Mouse (Mus musculus): ENCODE results near the gene Btnl9. TPM values are rescaled to one million over a fixed set of nuclear protein-coding genes. Genes with fewer than 3 reads are reported as not detected.
"Not testable (repeated sequence)": the region's sequence is repeated elsewhere in the genome, so short reads cannot be mapped to it uniquely, and the experiment has no call there.

The Btnl9 gene
- polyA plus RNA-seq, 1 experiment from 2014 or later = 0.10 TPM

DNA sequence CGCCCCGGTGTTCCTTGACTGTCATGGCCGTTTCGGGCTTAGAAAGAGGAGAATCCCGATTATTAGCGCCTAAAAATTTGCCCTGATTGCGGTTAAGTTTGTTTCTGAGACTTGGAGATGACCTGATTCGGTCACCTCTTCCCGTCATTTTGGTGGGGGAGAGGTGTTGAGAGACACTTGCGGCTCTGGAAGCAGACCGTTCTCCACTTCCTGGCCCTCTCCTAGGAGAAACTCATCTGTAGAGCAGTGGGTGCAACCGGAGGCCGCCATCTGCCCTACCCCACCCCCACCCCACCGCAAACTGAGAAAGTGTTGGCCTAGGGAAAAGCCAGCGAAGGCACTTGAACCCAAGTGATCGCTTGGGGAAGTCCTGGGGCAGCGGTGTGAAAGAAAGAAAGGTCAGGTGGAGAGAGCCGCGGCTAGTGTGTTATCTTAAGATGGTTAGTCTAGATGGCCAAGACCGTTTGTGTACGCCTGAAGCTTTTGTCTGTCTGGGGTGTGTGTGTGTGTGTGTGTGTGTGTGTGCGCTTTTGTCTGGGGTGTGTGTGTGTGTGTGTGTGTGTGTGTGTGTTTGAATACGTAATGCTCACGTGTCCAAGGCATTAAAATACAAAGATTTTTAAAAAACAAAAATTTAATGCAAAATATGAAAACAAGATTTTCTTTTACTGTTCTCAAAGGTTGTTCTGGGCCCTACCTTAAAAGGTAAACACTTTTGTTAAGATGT lies 17.0 kb upstream of the Btnl9 start:
- peak overlapping the region; percentile 97 for H3K27ac ChIP-seq (ENCODE audit: low read length)
- peaks cover 19% of the 10 kb centered on the region for H3K4me1 ChIP-seq (ENCODE audit: control insufficient read depth, insufficient read depth, low read length)
- H3K4me2 ChIP-seq (ENCODE audit: low read length) = peak overlapping the region; percentile 89
- no peaks in the 10 kb centered on the region for H3K9me3 ChIP-seq (replicated peaks; ENCODE audit: control insufficient read depth, low read length, poor library complexity, severe bottlenecking)
- under 1% methylated on average over 24 of the region's 24 CpGs for WGBS
- ATAC-seq = peak; percentile 79
- H3K4me3 ChIP-seq (ENCODE audit: low read depth, low read length) = peak overlapping the region; percentile 98
- no peaks in the 10 kb centered on the region for H3K36me3 ChIP-seq (ENCODE audit: control insufficient read depth, insufficient read depth, low read length)
- H3K27me3 ChIP-seq (ENCODE audit: control insufficient read depth, insufficient read depth, low read depth, low read length) = no peaks in the 10 kb centered on the region
- peak overlapping the region; percentile 98 for H3K9ac ChIP-seq (ENCODE audit: low read depth, low read length)

DNA sequence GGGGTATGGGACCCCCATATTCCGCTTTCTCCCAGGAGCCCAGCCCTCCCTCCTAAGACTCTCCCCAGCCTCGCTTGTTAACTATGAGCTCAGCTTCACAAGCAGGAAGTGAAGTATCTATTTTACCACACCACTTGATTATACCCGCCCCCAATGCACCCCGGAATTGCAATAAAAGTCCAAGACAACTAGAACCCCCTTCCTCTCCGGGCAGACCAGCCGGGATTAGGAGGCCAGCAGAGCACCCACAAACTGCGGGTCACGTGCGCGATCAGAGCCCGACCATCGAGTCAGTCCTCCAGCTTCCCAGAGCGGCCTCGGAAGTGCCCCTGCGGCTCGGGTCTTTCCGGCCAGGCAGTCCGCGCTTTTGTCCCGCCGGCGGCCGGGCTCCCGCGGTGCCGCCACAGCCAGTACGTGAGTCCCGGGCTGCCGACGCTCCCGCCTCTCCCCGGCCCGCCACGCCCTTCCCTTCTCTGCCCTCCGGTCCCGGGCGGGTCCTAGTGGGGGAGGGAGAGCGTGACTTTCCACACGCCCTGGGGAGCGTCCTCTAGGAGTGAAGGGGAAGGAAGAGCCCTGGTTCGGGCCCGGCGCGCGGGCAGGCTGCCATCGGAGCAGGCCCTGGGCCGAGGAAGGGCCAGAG lies 16.3 kb upstream of the Btnl9 start, which contains the start of gene Zfp62:
Gene Zfp62 (plus strand): TSS at position 164 of the 640 bp plus-strand sequence.
- peak within 1 kb of the TSS; percentile 98 for H3K4me3 ChIP-seq (ENCODE audit: low read depth, low read length)
- WGBS = under 1% methylated on average over 47 of the region's 47 CpGs
- ATAC-seq = peak; percentile 94
- H3K4me2 ChIP-seq (ENCODE audit: low read length) = peak within 1 kb of the TSS; percentile 89
- peak within 1 kb of the TSS; percentile 98 for H3K9ac ChIP-seq (ENCODE audit: low read depth, low read length)
- no peaks in the 10 kb centered on the region for H3K27me3 ChIP-seq (ENCODE audit: control insufficient read depth, insufficient read depth, low read depth, low read length)
- no peaks in the 10 kb centered on the region for H3K36me3 ChIP-seq (ENCODE audit: control insufficient read depth, insufficient read depth, low read length)
- H3K27ac ChIP-seq (ENCODE audit: low read length) = peak within 1 kb of the TSS; percentile 97
- no peaks in the 10 kb centered on the region for H3K9me3 ChIP-seq (replicated peaks; ENCODE audit: control insufficient read depth, low read length, poor library complexity, severe bottlenecking)
- H3K4me1 ChIP-seq (ENCODE audit: control insufficient read depth, insufficient read depth, low read length) = peaks cover 19% of the 10 kb centered on the region

DNA sequence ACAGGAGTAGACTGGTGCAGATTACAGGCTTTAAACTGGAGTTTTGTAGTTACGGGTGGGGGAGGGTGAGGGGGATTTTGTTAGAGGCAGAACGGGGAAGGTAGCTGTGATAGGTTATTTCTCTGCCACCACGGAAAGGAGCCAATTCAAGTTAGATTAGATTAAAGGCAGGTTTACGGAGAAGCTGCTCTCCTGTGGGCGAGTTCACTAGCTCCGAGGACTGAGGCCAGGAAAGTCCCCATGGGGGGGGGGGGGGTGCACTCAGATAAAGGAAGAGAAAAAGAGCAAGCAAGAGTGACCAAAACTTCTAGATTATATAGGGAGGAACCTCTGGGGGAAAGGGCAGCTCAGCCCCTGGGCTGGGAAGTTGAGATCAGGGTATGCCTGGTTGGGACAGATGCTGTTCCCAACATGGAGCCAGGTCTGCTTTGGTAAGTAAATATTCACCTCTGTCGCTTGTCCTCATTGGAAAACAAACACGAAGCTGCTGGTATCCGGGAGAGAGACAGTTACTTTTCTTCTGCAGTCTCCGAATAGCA lies 15.6 kb upstream of the Btnl9 start:
- 1% methylated on average over 10 of the region's 10 CpGs for WGBS
- H3K4me1 ChIP-seq (ENCODE audit: control insufficient read depth, insufficient read depth, low read length) = peaks cover 19% of the 10 kb centered on the region
- ATAC-seq = peak; percentile 59

DNA sequence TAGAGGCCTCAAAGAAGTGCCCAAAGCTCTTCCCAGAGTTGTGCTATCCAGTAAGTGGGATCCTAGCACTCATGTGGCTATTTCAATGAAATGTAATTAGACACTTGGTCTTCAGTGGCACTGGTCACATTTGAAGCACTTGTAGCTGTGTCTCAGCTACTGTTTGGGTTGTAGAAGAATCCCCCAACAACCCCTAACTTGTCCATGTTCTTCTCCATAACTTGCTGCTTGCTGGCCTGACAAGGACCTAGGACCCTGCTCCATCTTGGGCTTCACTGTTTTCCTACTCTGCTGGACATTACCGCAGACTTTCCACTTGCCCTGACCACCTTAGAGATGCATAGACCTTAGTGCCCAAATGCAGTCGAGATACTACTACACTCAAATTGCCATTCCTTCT lies 15.1 kb upstream of the Btnl9 start:
- WGBS = 71% methylated on average over 2 of the region's 2 CpGs
- ATAC-seq = no peak

More for the DNA sequence above, 15.6 kb upstream of the Btnl9 start:
- H3K9ac ChIP-seq (ENCODE audit: low read depth, low read length) = peak overlapping the region; percentile 98
- H3K27me3 ChIP-seq (ENCODE audit: control insufficient read depth, insufficient read depth, low read depth, low read length) = no peaks in the 10 kb centered on the region
- H3K4me2 ChIP-seq (ENCODE audit: low read length) = peak overlapping the region; percentile 89
- no peaks in the 10 kb centered on the region for H3K36me3 ChIP-seq (ENCODE audit: control insufficient read depth, insufficient read depth, low read length)
- H3K4me3 ChIP-seq (ENCODE audit: low read depth, low read length) = peak overlapping the region; percentile 98
- H3K27ac ChIP-seq (ENCODE audit: low read length) = peak overlapping the region; percentile 97
- no peaks in the 10 kb centered on the region for H3K9me3 ChIP-seq (replicated peaks; ENCODE audit: control insufficient read depth, low read length, poor library complexity, severe bottlenecking)

DNA sequence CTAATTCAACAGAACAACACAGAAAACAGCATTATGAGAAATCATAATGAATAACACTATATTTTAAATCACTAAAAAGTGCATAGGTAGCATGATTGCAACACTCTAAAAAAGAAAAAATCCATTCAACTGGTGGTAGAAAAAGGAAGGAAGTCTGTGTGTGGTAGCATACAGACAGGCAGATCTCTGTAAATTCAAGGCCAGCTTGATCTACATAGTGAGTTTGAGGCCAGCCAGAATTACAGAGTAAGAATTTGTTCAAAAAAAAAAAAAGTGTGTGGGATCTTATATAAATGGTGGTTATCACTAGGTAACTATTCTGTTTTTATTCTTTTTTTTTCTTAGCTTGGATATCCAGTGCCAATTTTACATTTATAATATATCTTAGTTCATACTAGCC lies 14.2 kb upstream of the Btnl9 start:
- H3K27me3 ChIP-seq (ENCODE audit: control insufficient read depth, insufficient read depth, low read depth, low read length) = no peaks in the 10 kb centered on the region
- ATAC-seq = no peak

More for the DNA sequence above, 15.1 kb upstream of the Btnl9 start:
- H3K9ac ChIP-seq (ENCODE audit: low read depth, low read length) = peak overlapping the region; percentile 98; the same call in 1 of the 2 replicates
- peaks cover 19% of the 10 kb centered on the region for H3K4me1 ChIP-seq (ENCODE audit: control insufficient read depth, insufficient read depth, low read length)
- H3K4me2 ChIP-seq (ENCODE audit: low read length) = peak overlapping the region; percentile 89
- peak overlapping the region; percentile 98; the same call in 1 of the 2 replicates for H3K4me3 ChIP-seq (ENCODE audit: low read depth, low read length)
- H3K36me3 ChIP-seq (ENCODE audit: control insufficient read depth, insufficient read depth, low read length) = no peaks in the 10 kb centered on the region
- H3K27ac ChIP-seq (ENCODE audit: low read length) = no peak overlapping the region
- H3K27me3 ChIP-seq (ENCODE audit: control insufficient read depth, insufficient read depth, low read depth, low read length) = no peaks in the 10 kb centered on the region
- H3K9me3 ChIP-seq (replicated peaks; ENCODE audit: control insufficient read depth, low read length, poor library complexity, severe bottlenecking) = no peaks in the 10 kb centered on the region

DNA sequence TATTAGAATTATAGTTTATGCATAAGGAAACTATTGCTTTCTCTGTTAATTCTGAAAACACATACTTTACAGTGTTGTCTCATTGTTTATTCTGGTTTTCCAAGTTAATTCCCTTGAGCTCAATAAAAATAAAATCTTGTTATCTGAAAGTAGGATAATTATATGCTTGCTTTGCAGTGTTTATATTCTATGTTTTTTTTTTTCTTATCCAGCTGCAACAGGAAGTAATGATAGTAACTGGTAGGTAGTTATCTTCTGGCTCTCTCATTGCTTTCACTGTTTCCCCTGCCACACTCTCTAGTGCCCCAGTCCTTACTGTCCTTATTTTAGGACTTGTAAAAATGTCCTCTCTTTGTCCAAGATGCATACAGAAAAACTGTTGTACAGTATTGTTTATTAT lies 13.7 kb upstream of the Btnl9 start:
- peaks cover 19% of the 10 kb centered on the region for H3K4me1 ChIP-seq (ENCODE audit: control insufficient read depth, insufficient read depth, low read length)
- ATAC-seq = no peak
- H3K4me3 ChIP-seq (ENCODE audit: low read depth, low read length) = no peak overlapping the region
- no peak overlapping the region for H3K9ac ChIP-seq (ENCODE audit: low read depth, low read length)
- no peaks in the 10 kb centered on the region for H3K36me3 ChIP-seq (ENCODE audit: control insufficient read depth, insufficient read depth, low read length)
- no peak overlapping the region for H3K27ac ChIP-seq (ENCODE audit: low read length)
- H3K4me2 ChIP-seq (ENCODE audit: low read length) = no peak overlapping the region
- no peaks in the 10 kb centered on the region for H3K9me3 ChIP-seq (replicated peaks; ENCODE audit: control insufficient read depth, low read length, poor library complexity, severe bottlenecking)
- no peaks in the 10 kb centered on the region for H3K27me3 ChIP-seq (ENCODE audit: control insufficient read depth, insufficient read depth, low read depth, low read length)

More for the DNA sequence above, 14.2 kb upstream of the Btnl9 start:
- H3K4me1 ChIP-seq (ENCODE audit: control insufficient read depth, insufficient read depth, low read length) = peaks cover 19% of the 10 kb centered on the region
- no peak overlapping the region for H3K4me2 ChIP-seq (ENCODE audit: low read length)
- H3K4me3 ChIP-seq (ENCODE audit: low read depth, low read length) = no peak overlapping the region
- no peaks in the 10 kb centered on the region for H3K9me3 ChIP-seq (replicated peaks; ENCODE audit: control insufficient read depth, low read length, poor library complexity, severe bottlenecking)
- no peak overlapping the region for H3K9ac ChIP-seq (ENCODE audit: low read depth, low read length)
- no peak overlapping the region for H3K27ac ChIP-seq (ENCODE audit: low read length)
- no peaks in the 10 kb centered on the region for H3K36me3 ChIP-seq (ENCODE audit: control insufficient read depth, insufficient read depth, low read length)

DNA sequence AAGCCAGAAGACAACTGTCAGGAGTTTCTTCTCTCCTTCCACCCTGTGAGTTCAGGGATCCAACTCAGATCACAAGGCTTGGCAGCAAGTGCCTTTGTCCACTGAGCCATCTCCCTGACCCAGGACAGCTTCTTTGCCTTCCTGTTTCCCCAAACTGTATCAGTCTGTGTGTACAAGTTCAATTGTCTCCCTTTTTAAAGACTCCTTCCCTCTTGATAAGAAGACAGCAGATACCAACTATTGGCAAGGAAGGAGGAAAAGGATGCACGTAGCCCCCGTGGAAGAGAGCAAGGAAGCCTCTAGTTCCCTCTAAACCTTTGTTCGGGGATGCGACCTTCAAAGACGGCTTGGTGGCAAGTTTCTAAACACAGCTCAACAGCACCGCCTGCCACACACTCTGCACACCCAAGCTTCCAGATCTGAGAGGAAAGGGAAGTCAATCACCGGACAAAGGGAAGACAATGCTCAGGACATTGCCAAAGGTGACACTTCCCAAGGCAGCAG lies 8.9 kb upstream of the Btnl9 start:
- Histone ChIP-seq H3K27ac (ENCODE audit: low read length) (no peak overlapping the region), H3K9ac (ENCODE audit: low read depth, low read length) (no peak overlapping the region), H3K9me3 (replicated peaks; ENCODE audit: control insufficient read depth, low read length, poor library complexity, severe bottlenecking) (no peaks in the 10 kb centered on the region), H3K4me2 (ENCODE audit: low read length) (no peak overlapping the region), H3K4me3 (ENCODE audit: low read depth, low read length) (no peak overlapping the region), H3K27me3 (ENCODE audit: control insufficient read depth, insufficient read depth, low read depth, low read length) (no peaks in the 10 kb centered on the region), H3K4me1 (ENCODE audit: control insufficient read depth, insufficient read depth, low read length) (no peaks in the 10 kb centered on the region), H3K36me3 (ENCODE audit: control insufficient read depth, insufficient read depth, low read length) (no peaks in the 10 kb centered on the region)
- 92% methylated on average over 7 of the region's 7 CpGs for WGBS
- ATAC-seq = no peak

DNA sequence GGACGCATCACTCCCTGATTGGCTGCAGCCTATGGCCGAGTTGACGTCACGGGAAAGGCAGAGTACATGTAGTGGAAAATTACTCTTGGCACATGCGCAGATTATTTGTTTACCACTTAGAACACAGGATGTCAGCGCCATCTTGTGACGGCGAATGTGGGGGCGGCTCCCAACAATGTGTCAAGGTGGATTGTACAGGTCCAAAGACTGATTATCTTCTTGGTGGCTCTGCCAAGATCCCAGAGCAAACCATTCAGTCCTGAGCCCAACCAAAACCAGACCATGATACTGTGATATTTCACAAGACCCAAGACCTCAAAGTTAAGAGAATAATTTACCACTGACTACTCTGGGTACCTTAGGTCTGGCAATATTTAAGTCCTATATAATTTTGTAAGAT lies 7.8 kb upstream of the Btnl9 start:
- H3K9me3 ChIP-seq (replicated peaks; ENCODE audit: control insufficient read depth, low read length, poor library complexity, severe bottlenecking); ATAC-seq; H3K27me3 ChIP-seq (ENCODE audit: control insufficient read depth, insufficient read depth, low read depth, low read length); H3K4me2 ChIP-seq (ENCODE audit: low read length); H3K36me3 ChIP-seq (ENCODE audit: control insufficient read depth, insufficient read depth, low read length); H3K9ac ChIP-seq (ENCODE audit: low read depth, low read length); H3K4me3 ChIP-seq (ENCODE audit: low read depth, low read length); H3K4me1 ChIP-seq (ENCODE audit: control insufficient read depth, insufficient read depth, low read length); H3K27ac ChIP-seq (ENCODE audit: low read length): not testable (repeated sequence)
- 95% methylated on average over 9 of the region's 9 CpGs for WGBS

DNA sequence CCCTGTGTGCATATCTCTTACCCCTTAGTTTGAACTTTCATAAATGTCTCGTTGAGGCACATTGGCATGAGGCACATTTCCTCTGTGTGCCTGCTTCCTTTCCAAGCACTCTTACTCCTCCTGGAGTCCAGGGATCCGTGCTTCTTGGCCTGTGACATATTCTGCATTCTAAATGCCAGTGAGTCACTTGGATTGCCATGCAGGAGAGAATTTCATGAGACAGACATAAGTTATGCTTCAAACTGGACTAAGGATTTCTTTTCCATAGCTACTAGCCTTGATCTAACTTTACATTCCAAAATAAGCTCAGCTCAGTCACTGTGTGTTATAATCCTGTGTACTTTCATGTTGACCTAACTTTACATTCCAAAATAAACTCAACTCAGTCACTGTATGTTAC lies 4.1 kb upstream of the Btnl9 start:
- no peaks in the 10 kb centered on the region for H3K36me3 ChIP-seq (ENCODE audit: control insufficient read depth, insufficient read depth, low read length)
- H3K9me3 ChIP-seq (replicated peaks; ENCODE audit: control insufficient read depth, low read length, poor library complexity, severe bottlenecking) = no peaks in the 10 kb centered on the region
- no peaks in the 10 kb centered on the region for H3K27me3 ChIP-seq (ENCODE audit: control insufficient read depth, insufficient read depth, low read depth, low read length)
- WGBS = 71% methylated on average over 2 of the region's 2 CpGs
- no peaks in the 10 kb centered on the region for H3K4me1 ChIP-seq (ENCODE audit: control insufficient read depth, insufficient read depth, low read length)
- no peak overlapping the region for H3K4me2 ChIP-seq (ENCODE audit: low read length)
- no peak overlapping the region for H3K4me3 ChIP-seq (ENCODE audit: low read depth, low read length)
- H3K27ac ChIP-seq (ENCODE audit: low read length) = no peak overlapping the region
- H3K9ac ChIP-seq (ENCODE audit: low read depth, low read length) = no peak overlapping the region
- ATAC-seq = no peak
